Mouse (Mus musculus) kidney, postnatal 14 days (tissue): ENCODE data around the gene Htt.
A peak's percentile ranks its signal among the peaks of the same experiment; 100 is the strongest.

ENCODE experiments used
- DNase-seq: peaks from one replicate; pipeline ENCODE4 v3.0.0; 2022; ENCODE audit warnings: mixed read lengths

Htt gene

DNA sequence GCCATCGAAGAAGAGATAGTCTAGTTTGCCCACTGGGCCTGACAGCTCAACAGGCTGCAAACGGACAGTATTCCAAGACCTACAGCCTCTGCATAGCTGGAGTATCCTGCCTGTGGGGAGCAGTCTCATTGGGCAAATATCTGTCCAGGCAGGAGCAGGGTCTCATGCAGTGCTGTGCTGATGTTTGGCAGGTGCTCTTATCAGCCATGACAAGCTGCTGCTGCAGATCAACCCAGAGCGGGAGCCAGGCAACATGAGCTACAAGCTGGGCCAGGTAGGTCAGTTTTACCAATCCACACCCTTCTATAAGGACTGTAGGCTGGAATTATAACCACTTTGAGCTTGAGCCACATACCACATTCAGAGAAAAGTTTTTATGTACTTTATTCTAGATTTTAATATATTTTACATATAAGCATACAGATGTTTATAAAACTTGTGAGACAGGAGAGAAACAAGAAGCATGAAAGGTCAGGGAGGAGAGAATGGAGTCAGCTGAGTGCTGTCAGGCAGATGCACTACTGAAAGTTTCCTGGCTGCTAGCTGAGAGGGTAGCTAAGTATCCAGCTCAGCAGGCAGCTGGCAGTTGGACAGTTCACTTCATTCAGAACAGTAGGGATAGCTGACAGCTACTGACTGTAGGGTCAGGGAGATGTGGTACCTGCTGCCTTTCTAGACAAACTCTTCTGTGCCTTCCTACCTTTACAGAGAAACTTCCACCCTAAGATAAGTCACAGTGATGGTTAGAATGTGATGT is 135.3 kb downstream of the Htt start:
- no peak for DNase-seq

DNA sequence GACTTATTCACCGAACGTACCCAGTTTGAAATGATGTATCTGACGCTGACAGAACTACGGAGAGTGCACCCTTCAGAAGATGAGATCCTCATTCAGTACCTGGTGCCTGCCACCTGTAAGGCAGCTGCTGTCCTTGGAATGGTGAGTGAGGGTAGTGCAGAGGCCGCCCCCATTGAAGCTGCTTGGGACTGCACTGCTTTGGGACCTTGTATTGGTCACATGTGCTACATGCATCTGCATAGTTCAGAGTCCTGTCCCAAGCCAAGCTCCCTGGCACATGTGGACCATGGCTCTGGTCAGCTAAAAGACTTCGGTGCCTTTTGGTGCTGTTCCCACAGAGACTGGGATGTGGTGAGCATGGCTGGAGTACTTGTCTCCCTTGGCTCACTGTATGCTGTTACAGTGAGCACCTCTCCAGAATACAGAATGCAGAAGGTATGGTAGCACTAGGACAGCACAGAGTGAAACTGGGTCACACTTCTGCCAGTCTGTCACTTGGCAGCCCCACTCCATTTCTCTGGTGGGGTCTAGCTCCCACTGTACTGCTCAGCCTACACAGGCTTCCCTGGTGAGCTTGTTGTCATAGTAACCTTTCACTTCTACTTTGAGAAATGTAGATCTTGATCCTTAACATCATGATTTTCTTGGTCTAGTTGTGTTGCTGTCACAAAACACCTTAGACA is 138.4 kb downstream of the Htt start:
- no peak for DNase-seq

GRCm38 (mm10) chr5:34902371-34902770 is 140.8 kb downstream of the Htt start:
- no peak for DNase-seq

DNA sequence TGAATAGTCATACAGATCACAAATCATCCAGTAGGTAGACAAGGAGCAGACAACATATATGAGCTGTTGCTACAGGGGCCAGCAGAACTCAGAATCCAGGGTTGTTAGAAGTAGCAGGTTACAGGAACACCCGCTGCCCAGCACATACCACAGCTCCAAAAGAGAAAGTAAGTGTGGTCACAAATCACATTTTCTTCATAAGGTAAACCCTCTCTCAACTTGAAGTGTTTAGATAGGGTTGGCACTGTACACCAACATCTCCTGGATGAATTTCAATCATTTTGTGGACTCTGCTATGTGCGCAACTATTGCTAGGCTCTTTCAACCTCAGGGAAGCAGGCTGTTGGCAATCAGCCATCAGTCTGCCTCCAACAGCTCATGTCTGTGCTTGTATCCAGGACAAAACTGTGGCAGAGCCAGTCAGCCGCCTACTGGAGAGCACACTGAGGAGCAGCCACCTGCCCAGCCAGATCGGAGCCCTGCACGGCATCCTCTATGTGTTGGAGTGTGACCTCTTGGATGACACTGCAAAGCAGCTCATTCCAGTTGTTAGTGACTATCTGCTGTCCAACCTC is 141.4 kb downstream of the Htt start:
- DNase-seq, result peak; percentile 29

- DNase-seq, result no peak
Observed at GRCm38 (mm10) chr5:34904412-34904811, 142.9 kb downstream of the Htt start.

- DNase-seq, result no peak
Observed at GRCm38 (mm10) chr5:34907230-34907629, 145.7 kb downstream of the Htt start.

GRCm38 (mm10) chr5:34907910-34908725 is 146.6 kb downstream of the Htt start, which contains the start of gene Msantd1:
TSS of gene Msantd1 (plus strand) at chr5:34908012.
- no peak for DNase-seq

- no peak for DNase-seq
Observed at GRCm38 (mm10) chr5:34908726-34909633, 147.4 kb downstream of the Htt start.

- no peak for DNase-seq
Observed at GRCm38 (mm10) chr5:34909634-34910503, 148.3 kb downstream of the Htt start.

- DNase-seq, result no peak
Observed at GRCm38 (mm10) chr5:34910504-34910815, 148.9 kb downstream of the Htt start.

GRCm38 (mm10) chr5:34915801-34916200 is 154.3 kb downstream of the Htt start:
- peak; percentile 83 for DNase-seq

DNA sequence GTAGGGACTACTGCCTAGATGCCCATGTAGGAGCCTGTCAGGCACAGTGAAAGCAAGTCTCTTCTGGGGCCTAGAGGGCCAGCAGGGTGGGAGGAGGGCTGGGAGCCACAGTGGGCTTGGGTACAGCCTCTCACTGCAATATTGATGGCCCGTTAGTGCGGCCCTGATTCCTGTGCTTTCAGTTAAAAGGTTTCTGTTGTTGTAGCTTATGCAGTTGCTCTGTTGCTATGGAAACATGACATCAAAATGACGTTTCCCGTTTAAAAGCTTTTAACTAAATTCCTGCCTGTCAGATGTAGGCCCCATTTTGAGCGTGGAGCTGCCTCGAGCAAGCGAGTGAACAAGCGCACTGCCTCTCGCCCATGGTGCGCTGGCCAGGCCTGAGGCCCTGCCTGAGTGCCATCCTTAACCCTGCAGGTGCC is 155.7 kb downstream of the Htt start:
- DNase-seq, result no peak

DNA sequence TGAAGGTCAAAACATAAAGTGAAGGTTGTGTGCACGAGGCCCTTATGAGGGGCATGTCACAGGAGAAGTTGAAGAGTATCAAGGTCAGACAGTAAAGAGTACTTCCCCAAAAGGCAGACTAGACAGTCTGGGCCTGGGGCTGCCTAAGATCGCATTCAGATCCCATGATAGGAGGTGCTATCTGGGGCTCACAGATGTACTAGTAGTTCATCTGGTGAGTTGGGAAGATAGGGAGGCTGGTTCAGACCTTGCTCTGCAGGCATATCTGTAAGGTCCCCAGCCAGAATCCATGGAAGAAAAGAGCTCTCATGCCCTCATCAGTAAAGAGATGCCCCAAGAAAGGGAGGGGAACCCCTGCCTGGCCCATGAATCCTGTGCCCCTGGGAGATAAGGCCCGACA is 157.2 kb downstream of the Htt start:
- DNase-seq, result no peak

- no peak for DNase-seq
Observed at GRCm38 (mm10) chr5:34922531-34922930, 161.0 kb downstream of the Htt start.

DNA sequence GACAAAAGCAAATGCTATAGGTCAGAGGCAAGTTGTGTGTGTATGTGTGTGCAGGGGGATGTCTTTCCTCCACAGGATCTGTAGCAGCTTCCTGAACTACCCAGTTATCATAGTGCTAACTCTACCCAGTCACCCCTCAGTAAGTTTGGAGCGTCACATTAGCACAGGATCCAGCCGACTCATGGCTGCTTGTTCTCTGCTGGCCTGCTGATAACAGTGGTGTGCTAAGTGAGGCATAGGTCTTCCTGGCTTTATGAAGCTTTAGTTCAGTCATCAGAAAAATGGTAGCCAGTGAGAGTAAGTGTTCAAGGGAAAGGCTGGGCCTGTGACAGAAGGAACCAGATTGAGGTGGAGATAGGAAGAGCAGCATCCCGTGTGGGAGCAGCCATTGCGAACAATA is 162.4 kb downstream of the Htt start:
- no peak for DNase-seq

DNA sequence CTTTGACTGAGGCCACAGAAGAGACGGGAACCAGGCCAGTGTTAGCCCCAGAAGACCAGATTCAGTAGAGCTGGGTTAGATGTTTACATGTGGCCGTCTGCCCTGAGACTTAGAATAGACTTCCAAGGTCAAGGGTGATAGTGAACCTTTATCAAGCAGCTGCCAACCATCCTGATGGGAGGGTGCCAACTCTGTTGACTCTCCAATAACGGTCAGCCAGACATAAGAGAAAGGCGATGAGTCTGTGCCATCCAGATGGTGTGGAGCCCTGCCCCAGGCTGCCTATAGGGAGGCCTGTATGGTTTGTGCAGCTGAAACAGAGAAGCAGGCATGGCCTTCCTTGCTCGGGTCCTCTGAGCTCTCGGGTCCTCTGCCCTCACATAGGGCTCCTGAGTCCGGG is 163.0 kb downstream of the Htt start:
- no peak for DNase-seq

DNA sequence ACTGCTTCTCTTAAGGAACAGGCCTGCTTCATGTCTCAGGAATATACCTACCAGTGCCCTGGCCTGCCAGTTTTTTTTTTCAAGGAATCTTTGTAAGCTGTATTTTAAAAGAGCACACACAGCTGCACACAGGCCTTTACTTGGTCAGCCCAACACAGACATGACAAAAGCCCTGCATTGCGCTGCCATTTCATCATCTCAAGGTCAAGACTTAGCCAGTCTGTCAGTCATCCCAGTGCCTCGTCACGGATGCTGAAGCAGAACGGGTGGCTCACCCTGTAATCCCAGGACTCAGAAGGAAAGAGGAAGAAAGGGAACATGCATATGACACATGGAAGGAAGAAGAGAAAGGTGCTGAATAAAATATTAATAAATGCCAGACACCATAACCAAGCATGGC is 166.1 kb downstream of the Htt start:
- DNase-seq, result no peak

- no peak for DNase-seq
Observed at GRCm38 (mm10) chr5:34930151-34930975, 168.8 kb downstream of the Htt start.

DNA sequence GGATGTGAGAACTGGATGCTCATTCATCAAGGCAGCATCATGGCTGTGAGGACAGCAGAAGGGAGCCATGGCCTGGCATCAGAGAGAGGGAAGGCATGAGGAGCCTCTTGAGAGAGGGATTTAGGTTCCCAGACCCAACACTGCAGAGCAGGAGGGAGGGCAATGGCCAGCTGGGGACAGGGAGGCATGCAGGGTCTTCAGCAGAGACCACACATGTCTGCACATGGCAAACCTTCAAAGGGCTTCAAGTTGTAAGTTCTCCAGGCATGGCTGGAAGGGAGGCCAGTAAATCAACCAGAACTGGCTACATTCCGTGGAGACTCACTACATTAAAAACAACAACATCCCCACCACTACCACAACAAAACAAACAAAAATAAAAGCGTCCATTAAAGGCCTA is 169.6 kb downstream of the Htt start:
- no peak for DNase-seq
